Mouse (Mus musculus): ENCODE results near the gene Rfx4. TPM values are rescaled to one million over a fixed set of nuclear protein-coding genes. Genes with fewer than 3 reads are reported as not detected.

Rfx4 gene
- polyA plus RNA-seq, 1 experiment from 2014 or later = 0.15 TPM

- Histone ChIP-seq H3K4me2 (replicated peaks) (no peak overlapping the region), H3K27ac (replicated peaks) (no peak overlapping the region), H3K36me3 (no peaks in the 10 kb centered on the region), H3K9ac (no peak overlapping the region), H3K4me3 (replicated peaks) (no peak overlapping the region), H3K4me1 (peaks cover 21% of the 10 kb centered on the region), H3K9me3 (replicated peaks) (no peaks in the 10 kb centered on the region), H3K27me3 (no peaks in the 10 kb centered on the region)
- WGBS = 83% methylated on average over 2 of the region's 2 CpGs
- no peak for ATAC-seq (ENCODE audit: insufficient number of reproducible peaks, low FRiP score, low TSS enrichment, low read depth)
Measured at GRCm38 (mm10) chr10:84902213-84902612, 146.4 kb downstream of the Rfx4 start.

GRCm38 (mm10) chr10:84903307-84903706, 147.4 kb downstream of the Rfx4 start:
- H3K27me3 ChIP-seq = no peaks in the 10 kb centered on the region
- peak overlapping the region; percentile 28 for H3K4me2 ChIP-seq (replicated peaks)
- 43% methylated on average over 7 of the region's 7 CpGs for WGBS
- H3K4me1 ChIP-seq = peaks cover 17% of the 10 kb centered on the region
- no peaks in the 10 kb centered on the region for H3K36me3 ChIP-seq
- no peak overlapping the region for H3K4me3 ChIP-seq (replicated peaks)
- no peak overlapping the region for H3K9ac ChIP-seq
- no peaks in the 10 kb centered on the region for H3K9me3 ChIP-seq (replicated peaks)
- H3K27ac ChIP-seq (replicated peaks) = no peak overlapping the region
- 0 out of 2 replicates have a peak, but pooled peaks have one; percentile 17 for ATAC-seq (ENCODE audit: insufficient number of reproducible peaks, low FRiP score, low TSS enrichment, low read depth)

GRCm38 (mm10) chr10:84903742-84904141, 147.9 kb downstream of the Rfx4 start:
- 10% methylated on average over 5 of the region's 5 CpGs for WGBS
- H3K9me3 ChIP-seq (replicated peaks) = no peaks in the 10 kb centered on the region
- H3K4me2 ChIP-seq (replicated peaks) = peak overlapping the region; percentile 28
- H3K4me1 ChIP-seq = peaks cover 12% of the 10 kb centered on the region
- H3K36me3 ChIP-seq = no peaks in the 10 kb centered on the region
- 0 out of 2 replicates have a peak overlapping the region, but pooled peaks have one; percentile 3 for H3K4me3 ChIP-seq (replicated peaks)
- ATAC-seq (ENCODE audit: insufficient number of reproducible peaks, low FRiP score, low TSS enrichment, low read depth) = no peak
- no peak overlapping the region for H3K9ac ChIP-seq
- H3K27me3 ChIP-seq = no peaks in the 10 kb centered on the region
- no peak overlapping the region for H3K27ac ChIP-seq (replicated peaks)

GRCm38 (mm10) chr10:84906895-84907294, 151.0 kb downstream of the Rfx4 start:
- no peak for ATAC-seq (ENCODE audit: insufficient number of reproducible peaks, low FRiP score, low TSS enrichment, low read depth)
- Histone ChIP-seq H3K4me1 (peaks cover 22% of the 10 kb centered on the region), H3K27ac (replicated peaks) (0 out of 2 replicates have a peak overlapping the region, but pooled peaks have one; percentile 1), H3K9me3 (replicated peaks) (no peaks in the 10 kb centered on the region), H3K4me2 (replicated peaks) (no peak overlapping the region), H3K36me3 (no peaks in the 10 kb centered on the region), H3K27me3 (no peaks in the 10 kb centered on the region), H3K4me3 (replicated peaks) (no peak overlapping the region), H3K9ac (no peak overlapping the region)
- 66% methylated on average over 9 of the region's 9 CpGs for WGBS

GRCm38 (mm10) chr10:84908006-84908405, 152.1 kb downstream of the Rfx4 start:
- H3K4me1 ChIP-seq = peaks cover 22% of the 10 kb centered on the region
- H3K9me3 ChIP-seq (replicated peaks) = no peaks in the 10 kb centered on the region
- H3K9ac ChIP-seq = no peak overlapping the region
- H3K27ac ChIP-seq (replicated peaks) = no peak overlapping the region
- WGBS = 88% methylated on average over 3 of the region's 3 CpGs
- H3K4me3 ChIP-seq (replicated peaks) = no peak overlapping the region
- ATAC-seq (ENCODE audit: insufficient number of reproducible peaks, low FRiP score, low TSS enrichment, low read depth) = no peak
- no peaks in the 10 kb centered on the region for H3K27me3 ChIP-seq
- H3K4me2 ChIP-seq (replicated peaks) = no peak overlapping the region
- H3K36me3 ChIP-seq = no peaks in the 10 kb centered on the region

GRCm38 (mm10) chr10:84908471-84908870, 152.6 kb downstream of the Rfx4 start:
- Histone ChIP-seq H3K9ac (no peak overlapping the region), H3K36me3 (no peaks in the 10 kb centered on the region), H3K4me1 (peaks cover 17% of the 10 kb centered on the region), H3K27me3 (no peaks in the 10 kb centered on the region), H3K4me3 (replicated peaks) (no peak overlapping the region), H3K4me2 (replicated peaks) (no peak overlapping the region), H3K27ac (replicated peaks) (no peak overlapping the region), H3K9me3 (replicated peaks) (no peaks in the 10 kb centered on the region)
- ATAC-seq (ENCODE audit: insufficient number of reproducible peaks, low FRiP score, low TSS enrichment, low read depth) = no peak
- 77% methylated on average over 3 of the region's 3 CpGs for WGBS

GRCm38 (mm10) chr10:84909021-84909801, 153.3 kb downstream of the Rfx4 start:
- H3K4me3 ChIP-seq (replicated peaks) = no peak overlapping the region
- no peak for ATAC-seq (ENCODE audit: insufficient number of reproducible peaks, low FRiP score, low TSS enrichment, low read depth)
- H3K27me3 ChIP-seq = no peaks in the 10 kb centered on the region
- no peak overlapping the region for H3K27ac ChIP-seq (replicated peaks)
- no peaks in the 10 kb centered on the region for H3K36me3 ChIP-seq
- H3K4me2 ChIP-seq (replicated peaks) = peak overlapping the region; percentile 18; the same call in 1 of the 2 replicates
- peaks cover 9% of the 10 kb centered on the region; the same call in 1 of the 2 replicates for H3K4me1 ChIP-seq
- no peak overlapping the region for H3K9ac ChIP-seq
- 65% methylated on average over 17 of the region's 17 CpGs for WGBS
- no peaks in the 10 kb centered on the region for H3K9me3 ChIP-seq (replicated peaks)

GRCm38 (mm10) chr10:84910194-84910593, 154.3 kb downstream of the Rfx4 start:
- 32% methylated on average over 7 of the region's 7 CpGs for WGBS
- Histone ChIP-seq H3K4me3 (replicated peaks) (no peak overlapping the region), H3K36me3 (no peaks in the 10 kb centered on the region), H3K27ac (replicated peaks) (no peak overlapping the region), H3K4me2 (replicated peaks) (no peak overlapping the region), H3K9ac (no peak overlapping the region), H3K4me1 (0 out of 2 replicates have a peak, but pooled peaks cover 9% of the 10 kb centered on the region), H3K27me3 (no peaks in the 10 kb centered on the region), H3K9me3 (replicated peaks) (no peaks in the 10 kb centered on the region)
- no peak for ATAC-seq (ENCODE audit: insufficient number of reproducible peaks, low FRiP score, low TSS enrichment, low read depth)

- no peak overlapping the region for H3K4me2 ChIP-seq (replicated peaks)
- H3K9me3 ChIP-seq (replicated peaks) = no peaks in the 10 kb centered on the region
- H3K9ac ChIP-seq = no peak overlapping the region
- no peak overlapping the region for H3K4me3 ChIP-seq (replicated peaks)
- WGBS = 52% methylated on average over 1 of the region's 1 CpGs
- H3K27ac ChIP-seq (replicated peaks) = no peak overlapping the region
- 0 out of 2 replicates have a peak, but pooled peaks cover 9% of the 10 kb centered on the region for H3K4me1 ChIP-seq
- H3K27me3 ChIP-seq = no peaks in the 10 kb centered on the region
- no peak for ATAC-seq (ENCODE audit: insufficient number of reproducible peaks, low FRiP score, low TSS enrichment, low read depth)
- H3K36me3 ChIP-seq = no peaks in the 10 kb centered on the region
Measured at GRCm38 (mm10) chr10:84910758-84911384, 155.0 kb downstream of the Rfx4 start.

GRCm38 (mm10) chr10:84913148-84913547, 157.3 kb downstream of the Rfx4 start:
- no peak overlapping the region for H3K9ac ChIP-seq
- peaks cover 13% of the 10 kb centered on the region for H3K4me1 ChIP-seq
- no peak overlapping the region for H3K4me3 ChIP-seq (replicated peaks)
- H3K27me3 ChIP-seq = no peaks in the 10 kb centered on the region
- H3K27ac ChIP-seq (replicated peaks) = no peak overlapping the region
- H3K9me3 ChIP-seq (replicated peaks) = no peaks in the 10 kb centered on the region
- no peak for ATAC-seq (ENCODE audit: insufficient number of reproducible peaks, low FRiP score, low TSS enrichment, low read depth)
- WGBS = 80% methylated on average over 1 of the region's 1 CpGs
- no peaks in the 10 kb centered on the region for H3K36me3 ChIP-seq
- H3K4me2 ChIP-seq (replicated peaks) = no peak overlapping the region

GRCm38 (mm10) chr10:84915476-84915875, 159.6 kb downstream of the Rfx4 start:
- Histone ChIP-seq H3K9me3 (replicated peaks) (no peaks in the 10 kb centered on the region), H3K27ac (replicated peaks) (no peak overlapping the region), H3K9ac (no peak overlapping the region), H3K4me1 (peaks cover 10% of the 10 kb centered on the region), H3K27me3 (no peaks in the 10 kb centered on the region), H3K4me3 (replicated peaks) (no peak overlapping the region), H3K4me2 (replicated peaks) (no peak overlapping the region), H3K36me3 (no peaks in the 10 kb centered on the region)
- no peak for ATAC-seq (ENCODE audit: insufficient number of reproducible peaks, low FRiP score, low TSS enrichment, low read depth)
- WGBS = 77% methylated on average over 6 of the region's 6 CpGs
